Mouse (Mus musculus) lung, postnatal 0 days (tissue): ENCODE results near the gene Msmo1.

Experiments
- CTCF ChIP-seq: IDR thresholded peaks from 2 replicates; pipeline ENCODE4 v1.5.1; 2016; ENCODE audit warnings: antibody characterized with exemption, mild to moderate bottlenecking
- EP300 ChIP-seq: IDR thresholded peaks from 2 replicates; pipeline ENCODE4 v1.6.1; 2016; ENCODE audit warnings: antibody characterized with exemption, mild to moderate bottlenecking, control low read depth

DNA sequence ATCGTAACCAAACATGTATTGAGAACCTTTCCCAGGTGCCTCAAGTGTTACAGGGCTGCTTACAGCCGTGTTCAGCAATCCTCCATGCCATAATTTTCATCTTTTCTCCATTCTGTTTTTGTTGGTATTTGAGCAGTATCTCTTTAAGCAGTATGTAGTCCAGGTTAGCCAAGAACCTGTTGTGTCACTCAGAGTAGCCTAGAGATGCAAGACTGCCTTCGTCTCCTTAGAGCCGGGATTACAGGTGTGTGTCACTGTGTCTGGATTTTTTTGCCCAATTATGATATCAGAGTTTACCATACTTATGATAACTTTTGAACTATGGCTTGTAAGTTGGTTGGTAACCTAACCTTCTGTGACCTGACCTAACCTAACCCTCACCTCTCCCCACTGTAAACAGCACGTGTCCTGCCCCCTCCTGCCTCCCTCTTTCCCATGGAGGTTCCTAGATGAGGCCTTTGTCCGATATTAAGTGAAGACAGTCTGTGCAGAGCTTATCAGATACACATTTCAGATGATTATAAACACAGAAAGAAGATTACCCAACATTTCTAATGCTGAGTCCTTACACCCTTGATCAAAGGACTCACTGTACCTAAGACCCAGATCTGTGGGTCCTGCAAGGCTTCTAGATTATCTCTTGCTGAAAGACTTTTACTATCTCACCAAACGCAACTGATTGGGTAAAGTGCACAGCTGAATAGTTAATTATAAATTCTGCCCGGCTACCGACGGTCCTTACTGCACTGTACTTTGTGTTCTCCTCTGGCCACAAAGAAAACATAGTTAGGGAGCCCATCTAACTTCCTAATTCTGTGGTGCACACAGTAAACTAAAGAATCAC, 12.8 kb upstream of the Msmo1 start:
- TF ChIP-seq EP300 (no peak), CTCF (no peak)
